Mouse (Mus musculus): ENCODE results near the gene Gpr68. TPM values are rescaled to one million over a fixed set of nuclear protein-coding genes. Genes with fewer than 3 reads are reported as not detected.

Gpr68 gene
- polyA plus RNA-seq, 1 experiment from 2014 or later, result 5.9 TPM

GRCm38 (mm10) chr12:100846566-100846965 is 61.4 kb downstream of the Gpr68 start:
- WGBS, result 17% methylated on average over 1 of the region's 1 CpGs
- no peak for ATAC-seq (ENCODE audit: extremely low read depth, insufficient number of reproducible peaks, low FRiP score, low TSS enrichment)
- no peaks in the 10 kb centered on the region for H3K36me3 ChIP-seq
- H3K9ac ChIP-seq, result no peak overlapping the region
- no peaks in the 10 kb centered on the region for H3K9me3 ChIP-seq
- peaks cover 15% of the 10 kb centered on the region for H3K27me3 ChIP-seq (replicated peaks)
- no peak overlapping the region for H3K4me3 ChIP-seq
- H3K27ac ChIP-seq (replicated peaks), result no peak overlapping the region
- H3K4me2 ChIP-seq, result no peak overlapping the region
- no peaks in the 10 kb centered on the region for H3K4me1 ChIP-seq

- no peak overlapping the region for H3K4me2 ChIP-seq
- peaks cover 15% of the 10 kb centered on the region for H3K27me3 ChIP-seq (replicated peaks)
- peaks cover 3% of the 10 kb centered on the region; the same call in 1 of the 2 replicates for H3K4me1 ChIP-seq
- H3K9me3 ChIP-seq, result no peaks in the 10 kb centered on the region
- no peak overlapping the region for H3K4me3 ChIP-seq
- H3K36me3 ChIP-seq, result no peaks in the 10 kb centered on the region
- no peak overlapping the region for H3K9ac ChIP-seq
- no peak overlapping the region for H3K27ac ChIP-seq (replicated peaks)
- ATAC-seq (ENCODE audit: extremely low read depth, insufficient number of reproducible peaks, low FRiP score, low TSS enrichment), result no peak
- 27% methylated on average over 2 of the region's 2 CpGs for whole genome bisulfite sequencing
Observed at GRCm38 (mm10) chr12:100845829-100846228, 62.2 kb downstream of the Gpr68 start.

- H3K9me3 ChIP-seq, result no peaks in the 10 kb centered on the region
- WGBS, result 73% methylated on average over 7 of the region's 7 CpGs
Observed at GRCm38 (mm10) chr12:100844546-100844945, 63.5 kb downstream of the Gpr68 start.

GRCm38 (mm10) chr12:100843171-100843570 is 64.8 kb downstream of the Gpr68 start:
- Histone ChIP-seq H3K9me3 (no peaks in the 10 kb centered on the region), H3K4me3 (no peak overlapping the region), H3K9ac (no peak overlapping the region), H3K36me3 (no peaks in the 10 kb centered on the region), H3K27ac (replicated peaks) (no peak overlapping the region), H3K4me1 (peaks cover 15% of the 10 kb centered on the region), H3K27me3 (replicated peaks) (peaks cover 4% of the 10 kb centered on the region; the same call in 1 of the 2 replicates), H3K4me2 (no peak overlapping the region)
- no peak for ATAC-seq (ENCODE audit: extremely low read depth, insufficient number of reproducible peaks, low FRiP score, low TSS enrichment)
- WGBS, result 70% methylated on average over 4 of the region's 4 CpGs

More at GRCm38 (mm10) chr12:100844546-100844945, 63.5 kb downstream of the Gpr68 start:
- no peak for ATAC-seq (ENCODE audit: extremely low read depth, insufficient number of reproducible peaks, low FRiP score, low TSS enrichment)
- peaks cover 6% of the 10 kb centered on the region; the same call in 1 of the 2 replicates for H3K4me1 ChIP-seq
- H3K4me3 ChIP-seq, result no peak overlapping the region
- H3K27me3 ChIP-seq (replicated peaks), result peaks cover 7% of the 10 kb centered on the region
- no peak overlapping the region for H3K4me2 ChIP-seq
- no peaks in the 10 kb centered on the region for H3K36me3 ChIP-seq
- H3K27ac ChIP-seq (replicated peaks), result no peak overlapping the region
- no peak overlapping the region for H3K9ac ChIP-seq

- no peak overlapping the region for H3K4me3 ChIP-seq
- H3K9me3 ChIP-seq, result no peaks in the 10 kb centered on the region
- no peak overlapping the region for H3K4me2 ChIP-seq
- no peaks in the 10 kb centered on the region for H3K36me3 ChIP-seq
- H3K27ac ChIP-seq (replicated peaks), result no peak overlapping the region
- H3K27me3 ChIP-seq (replicated peaks), result no peaks in the 10 kb centered on the region
- WGBS, result 18% methylated on average over 3 of the region's 3 CpGs
- ATAC-seq (ENCODE audit: extremely low read depth, insufficient number of reproducible peaks, low FRiP score, low TSS enrichment), result no peak
- no peak overlapping the region for H3K9ac ChIP-seq
- peaks cover 15% of the 10 kb centered on the region for H3K4me1 ChIP-seq
Observed at GRCm38 (mm10) chr12:100841211-100841792, 66.7 kb downstream of the Gpr68 start.

- WGBS, result 69% methylated on average over 6 of the region's 6 CpGs
Observed at GRCm38 (mm10) chr12:100839926-100840325, 68.1 kb downstream of the Gpr68 start.

GRCm38 (mm10) chr12:100839079-100839600 is 68.9 kb downstream of the Gpr68 start:
- Histone ChIP-seq H3K27ac (replicated peaks) (no peak overlapping the region), H3K4me2 (no peak overlapping the region), H3K9me3 (no peaks in the 10 kb centered on the region), H3K4me1 (peaks cover 15% of the 10 kb centered on the region), H3K4me3 (no peak overlapping the region), H3K27me3 (replicated peaks) (no peaks in the 10 kb centered on the region), H3K9ac (no peak overlapping the region), H3K36me3 (no peaks in the 10 kb centered on the region)
- no peak for ATAC-seq (ENCODE audit: extremely low read depth, insufficient number of reproducible peaks, low FRiP score, low TSS enrichment)
- 12% methylated on average over 8 of the region's 8 CpGs for WGBS

More at GRCm38 (mm10) chr12:100839926-100840325, 68.1 kb downstream of the Gpr68 start:
- H3K27ac ChIP-seq (replicated peaks), result no peak overlapping the region
- no peaks in the 10 kb centered on the region for H3K27me3 ChIP-seq (replicated peaks)
- H3K9me3 ChIP-seq, result no peaks in the 10 kb centered on the region
- peaks cover 15% of the 10 kb centered on the region for H3K4me1 ChIP-seq
- H3K36me3 ChIP-seq, result no peaks in the 10 kb centered on the region
- no peak overlapping the region for H3K4me2 ChIP-seq
- H3K4me3 ChIP-seq, result no peak overlapping the region
- ATAC-seq (ENCODE audit: extremely low read depth, insufficient number of reproducible peaks, low FRiP score, low TSS enrichment), result no peak
- H3K9ac ChIP-seq, result no peak overlapping the region

GRCm38 (mm10) chr12:100837208-100837607 is 70.8 kb downstream of the Gpr68 start:
- H3K27me3 ChIP-seq (replicated peaks), result no peaks in the 10 kb centered on the region
- no peak overlapping the region for H3K4me3 ChIP-seq
- H3K4me1 ChIP-seq, result peaks cover 15% of the 10 kb centered on the region
- H3K9ac ChIP-seq, result no peak overlapping the region
- no peaks in the 10 kb centered on the region for H3K36me3 ChIP-seq
- H3K4me2 ChIP-seq, result no peak overlapping the region
- H3K9me3 ChIP-seq, result no peaks in the 10 kb centered on the region
- no peak for ATAC-seq (ENCODE audit: extremely low read depth, insufficient number of reproducible peaks, low FRiP score, low TSS enrichment)
- WGBS, result 76% methylated on average over 3 of the region's 3 CpGs
- no peak overlapping the region for H3K27ac ChIP-seq (replicated peaks)

- Histone ChIP-seq H3K27ac (replicated peaks) (no peak overlapping the region), H3K27me3 (replicated peaks) (no peaks in the 10 kb centered on the region), H3K9ac (no peak overlapping the region), H3K4me3 (no peak overlapping the region), H3K4me2 (no peak overlapping the region), H3K9me3 (no peaks in the 10 kb centered on the region), H3K36me3 (no peaks in the 10 kb centered on the region), H3K4me1 (no peaks in the 10 kb centered on the region)
- WGBS, result 66% methylated on average over 8 of the region's 8 CpGs
- ATAC-seq (ENCODE audit: extremely low read depth, insufficient number of reproducible peaks, low FRiP score, low TSS enrichment), result no peak
Observed at GRCm38 (mm10) chr12:100831629-100832325, 76.2 kb downstream of the Gpr68 start.

- Histone ChIP-seq H3K4me1 (no peaks in the 10 kb centered on the region), H3K4me2 (no peak overlapping the region), H3K9me3 (no peaks in the 10 kb centered on the region), H3K27ac (replicated peaks) (no peak overlapping the region), H3K36me3 (no peaks in the 10 kb centered on the region), H3K27me3 (replicated peaks) (no peaks in the 10 kb centered on the region), H3K9ac (no peak overlapping the region), H3K4me3 (no peak overlapping the region)
- no peak for ATAC-seq (ENCODE audit: extremely low read depth, insufficient number of reproducible peaks, low FRiP score, low TSS enrichment)
- 68% methylated on average over 2 of the region's 2 CpGs for WGBS
Observed at GRCm38 (mm10) chr12:100831021-100831420, 77.0 kb downstream of the Gpr68 start.

Data from heart, embryonic 13.5 days (tissue).